Mouse (Mus musculus): Measurements from ENCODE around the gene 1600002K03Rik. TPM values are rescaled to one million over a fixed set of nuclear protein-coding genes. Genes with fewer than 3 reads are reported as not detected.
A peak's percentile ranks its signal among the peaks of the same experiment; 100 is the strongest.

1600002K03Rik gene
- total RNA-seq, 2 experiments from 2014 or later: 14.7 to 16.6 TPM

DNA sequence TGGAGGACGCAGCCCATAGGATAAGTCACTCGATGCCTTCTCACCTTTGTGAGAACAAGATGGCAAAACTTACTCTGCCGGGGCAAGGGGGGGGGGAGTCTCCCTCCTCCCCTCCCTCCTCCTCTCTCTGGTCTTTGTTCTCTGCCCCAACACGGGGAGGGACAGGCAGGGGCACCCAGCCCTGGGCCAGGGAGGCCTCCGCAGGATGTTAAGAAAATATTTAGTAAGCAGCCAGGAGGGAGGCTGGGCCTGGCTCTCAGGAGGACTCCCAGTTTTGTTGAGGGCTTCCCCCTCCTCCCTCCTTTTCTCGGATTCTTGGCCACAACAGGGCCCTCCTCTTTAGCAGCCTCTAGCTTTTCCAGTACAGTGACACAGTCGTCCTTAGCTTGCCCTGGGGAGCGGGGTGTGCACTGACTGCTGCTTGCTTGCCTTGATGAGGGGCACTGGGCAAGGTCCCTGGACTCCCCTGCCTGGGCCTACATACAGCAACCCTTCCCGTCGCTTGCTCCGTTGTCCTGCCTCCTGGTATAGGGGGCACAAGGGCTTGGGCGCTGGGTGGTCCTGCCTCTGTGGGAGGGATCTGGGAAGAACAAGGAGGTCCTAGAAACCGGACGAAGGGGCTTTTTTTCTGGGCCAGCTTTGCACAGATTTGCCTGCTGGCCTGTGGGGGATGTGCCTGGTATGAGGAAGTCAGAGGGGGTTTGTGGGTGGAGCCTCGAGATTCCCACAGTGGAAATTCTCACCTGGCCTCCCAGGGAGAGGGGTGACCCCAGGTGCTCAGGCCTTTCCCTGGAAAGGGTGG lies 20.5 kb upstream of the 1600002K03Rik start:
- peak in 1 of 2 experiments; percentile 25 for DNase-seq (ENCODE audit: low spot score in 2 of 2)

- peak in 1 of 2 experiments; percentile 62 for DNase-seq (ENCODE audit: low spot score in 2 of 2)
Observed at GRCm38 (mm10) chr10:80152873-80153260, 19.9 kb upstream of the 1600002K03Rik start.

GRCm38 (mm10) chr10:80153713-80154112 lies 19.0 kb upstream of the 1600002K03Rik start:
- DNase-seq (ENCODE audit: low spot score in 2 of 2): peak in 1 of 2 experiments; percentile 27

GRCm38 (mm10) chr10:80154384-80154783 lies 18.4 kb upstream of the 1600002K03Rik start:
- DNase-seq (ENCODE audit: low spot score in 2 of 2): no peak

DNA sequence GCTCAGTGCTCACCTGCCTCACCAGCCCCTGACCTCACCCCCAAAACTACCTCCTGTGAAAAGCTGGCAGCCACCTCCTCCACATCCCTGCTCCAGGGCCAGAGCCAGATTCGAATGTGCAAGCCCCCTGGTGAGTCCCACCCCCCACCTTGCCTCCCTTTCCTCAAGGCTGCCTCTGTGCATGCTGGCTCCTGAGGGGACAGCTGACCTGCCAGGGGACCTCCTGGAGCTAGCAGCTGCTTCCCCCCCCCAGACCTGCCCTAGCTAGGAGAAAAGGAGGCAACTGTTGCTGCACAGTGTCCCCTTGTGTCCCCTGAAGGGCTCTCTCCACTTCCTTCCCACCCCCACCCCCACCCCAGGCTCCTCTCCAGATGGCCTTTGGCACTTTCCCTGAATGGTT lies 17.5 kb upstream of the 1600002K03Rik start:
- DNase-seq (ENCODE audit: low spot score in 2 of 2): no peak

- DNase-seq (ENCODE audit: low spot score in 2 of 2): peak in 1 of 2 experiments; percentile 30
Observed at GRCm38 (mm10) chr10:80156002-80156751, 16.6 kb upstream of the 1600002K03Rik start.

DNA sequence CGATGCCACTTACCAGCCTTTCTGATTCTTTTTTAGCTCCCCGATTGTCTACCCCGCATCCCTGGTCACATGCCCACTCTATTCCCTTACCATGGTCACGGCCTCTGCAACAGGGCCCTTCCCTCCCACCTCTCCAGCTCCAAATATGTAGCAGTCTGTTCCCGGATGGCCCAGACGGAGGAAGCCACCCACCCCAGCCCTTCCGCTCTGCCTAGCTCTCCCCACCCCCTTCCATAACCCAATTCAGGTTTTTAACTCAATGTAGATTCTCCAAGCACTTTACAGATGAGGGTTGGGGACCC lies 16.0 kb upstream of the 1600002K03Rik start:
- DNase-seq (ENCODE audit: low spot score in 2 of 2): no peak

- DNase-seq (ENCODE audit: low spot score in 2 of 2): peak in 1 of 2 experiments; percentile 25
Observed at GRCm38 (mm10) chr10:80157141-80157929, 15.4 kb upstream of the 1600002K03Rik start.

GRCm38 (mm10) chr10:80158307-80158986 lies 14.3 kb upstream of the 1600002K03Rik start:
- peak in 1 of 2 experiments; percentile 63 for DNase-seq (ENCODE audit: low spot score in 2 of 2)

DNA sequence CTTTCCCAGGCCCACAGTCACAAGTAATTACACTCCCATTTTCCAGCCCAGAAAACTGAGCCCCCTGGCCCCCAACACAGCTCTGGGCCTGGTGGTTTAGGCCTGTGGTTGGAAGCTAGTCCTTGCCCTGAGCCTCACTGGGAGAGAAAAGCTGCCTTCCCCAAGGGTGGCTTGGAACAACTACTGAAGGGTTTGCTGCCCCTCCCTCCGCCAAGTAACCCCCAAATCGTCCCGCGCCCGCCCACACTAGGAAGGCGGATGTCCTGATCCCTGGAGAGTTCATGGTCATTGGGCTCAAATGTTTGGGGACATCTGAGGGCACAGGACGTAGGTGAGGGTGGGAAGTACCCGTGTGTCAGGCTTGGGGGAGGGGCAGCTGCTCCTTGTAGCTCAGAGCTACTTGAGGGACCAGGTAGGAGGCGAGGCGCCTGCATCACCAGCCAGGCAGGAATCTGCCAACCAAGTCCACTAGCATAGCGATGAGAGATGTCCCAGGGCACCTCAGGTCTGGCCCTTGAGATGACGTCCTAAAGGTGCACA lies 13.7 kb upstream of the 1600002K03Rik start:
- peak in 1 of 2 experiments; percentile 57 for DNase-seq (ENCODE audit: low spot score in 2 of 2)

DNA sequence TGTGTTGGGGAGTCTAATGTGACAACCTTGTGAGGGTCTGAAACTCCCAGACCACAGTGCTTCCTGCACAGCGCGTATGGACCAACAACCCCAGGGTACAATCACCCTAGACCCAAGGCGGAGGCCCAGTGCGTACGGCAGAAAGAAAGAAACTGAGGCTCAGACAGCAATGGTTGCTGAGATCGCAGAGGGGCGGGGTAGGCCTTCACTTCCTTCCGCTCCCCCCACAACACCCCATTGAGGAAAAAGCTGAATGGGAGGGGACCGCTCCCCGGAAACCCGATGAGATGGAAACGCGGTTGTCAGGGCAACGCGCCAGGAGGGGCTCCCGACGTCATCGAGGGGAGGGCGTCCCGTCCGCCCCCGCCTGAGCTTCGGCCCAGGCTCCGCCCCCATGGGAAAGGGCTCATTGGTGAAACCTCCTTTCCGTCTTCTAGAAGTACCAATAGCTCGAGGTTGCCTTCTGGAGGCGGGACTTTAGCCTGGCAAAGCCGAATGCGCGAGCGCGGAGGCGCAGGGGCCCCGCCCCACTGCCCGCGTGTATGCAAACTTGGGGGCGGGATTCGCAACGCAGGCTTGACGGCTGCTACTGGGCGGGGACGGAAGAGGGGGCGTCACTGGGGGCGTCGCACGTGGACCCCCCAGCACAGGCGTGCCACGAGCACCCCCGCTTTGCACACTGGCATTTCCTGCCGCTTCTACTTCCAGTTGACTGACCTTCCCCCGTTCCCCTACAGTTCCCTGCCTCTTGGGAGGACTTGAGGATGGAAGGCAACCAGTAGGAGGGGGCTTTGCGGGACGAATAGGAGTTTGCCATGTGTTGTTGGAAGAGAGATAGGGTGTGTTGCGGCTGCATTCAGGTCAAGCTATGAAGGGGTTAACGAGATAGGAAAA lies 12.9 kb upstream of the 1600002K03Rik start:
- peak; percentile 96 to 98 for DNase-seq (ENCODE audit: low spot score in 2 of 2)

GRCm38 (mm10) chr10:80160455-80161371 lies 12.0 kb upstream of the 1600002K03Rik start:
- peak; percentile 89 to 90 for DNase-seq (ENCODE audit: low spot score in 2 of 2)

DNA sequence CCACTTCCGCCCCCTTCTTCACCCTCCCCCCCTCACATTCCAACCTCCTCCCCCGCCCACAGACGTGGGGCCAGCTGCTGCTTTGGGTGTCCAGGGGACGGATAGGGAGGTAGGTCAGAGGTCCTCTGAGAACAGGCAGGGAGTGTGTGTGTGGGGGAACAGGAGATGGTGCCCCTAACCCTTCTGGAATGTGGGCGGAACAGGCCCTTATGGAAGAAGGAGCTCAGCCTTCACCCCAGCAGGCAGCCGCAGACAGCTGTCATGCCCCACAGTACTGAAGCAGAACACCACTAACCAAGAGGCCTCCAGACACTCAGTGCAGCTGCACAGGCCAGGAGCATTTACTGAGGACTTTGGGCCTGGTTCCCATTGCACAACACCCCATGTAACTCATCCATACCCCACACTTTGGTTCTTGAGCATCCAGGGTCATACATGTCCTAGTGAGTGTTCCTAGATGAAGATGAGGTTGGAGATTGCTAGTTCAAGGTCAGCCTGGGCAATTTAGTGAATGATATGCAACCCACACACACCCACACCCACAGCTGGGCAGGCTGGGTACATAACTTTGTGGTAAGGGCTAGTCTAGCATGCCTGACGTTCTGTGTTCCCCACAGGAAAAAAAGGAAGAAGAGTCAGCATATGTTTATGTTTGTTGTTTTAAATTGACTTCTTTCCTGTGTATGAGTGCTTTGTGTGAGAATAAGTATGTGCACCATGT lies 11.1 kb upstream of the 1600002K03Rik start:
- DNase-seq (ENCODE audit: low spot score in 2 of 2): peak in 1 of 2 experiments; percentile 27

DNA sequence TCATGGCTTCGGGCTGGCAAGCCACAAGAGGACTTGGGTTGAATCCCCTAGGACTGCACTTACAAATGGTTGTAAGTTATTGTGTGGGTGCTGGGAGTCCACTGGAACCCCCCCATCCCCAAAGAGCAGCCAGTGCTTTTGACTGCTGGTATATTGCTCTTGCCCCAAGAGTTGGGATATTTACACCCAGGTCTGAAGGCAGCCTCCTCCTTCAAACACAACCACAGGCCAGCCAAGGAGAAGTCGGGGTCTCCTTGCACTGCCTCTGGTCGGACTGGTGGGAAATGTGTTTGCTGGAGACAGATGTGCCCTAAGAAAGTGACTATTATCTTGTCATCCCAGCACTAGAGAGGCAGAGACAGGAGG lies 10.5 kb upstream of the 1600002K03Rik start:
- no peak for DNase-seq (ENCODE audit: low spot score in 2 of 2)

- peak in 1 of 2 experiments; percentile 4 for DNase-seq (ENCODE audit: low spot score in 2 of 2)
Observed at GRCm38 (mm10) chr10:80162716-80163299, 9.9 kb upstream of the 1600002K03Rik start.

GRCm38 (mm10) chr10:80163721-80164120 lies 9.0 kb upstream of the 1600002K03Rik start:
- peak in 1 of 2 experiments; percentile 52 for DNase-seq (ENCODE audit: low spot score in 2 of 2)
